Mouse (Mus musculus) adrenal gland, postnatal 14 days (tissue): ENCODE data around the gene Trpm8. TPM values are rescaled to one million over a fixed set of nuclear protein-coding genes. Genes with fewer than 3 reads are reported as not detected.

Source experiments
- DNase-seq: peaks from one replicate; pipeline ENCODE4 v3.0.0; 2021; ENCODE audit warnings: mixed read lengths
- total RNA-seq: library from RNA; stranded (reverse); gene quantifications from 2 replicates; pipeline ENCODE4 v1.2.3, GENCODE M21; 2021

Gene Trpm8
- total RNA-seq, 1 experiment from 2014 or later: not detected

- DNase-seq: peak; percentile 77
Observed at GRCm38 (mm10) chr1:88284946-88285320, 7.5 kb downstream of the Trpm8 start.

DNA sequence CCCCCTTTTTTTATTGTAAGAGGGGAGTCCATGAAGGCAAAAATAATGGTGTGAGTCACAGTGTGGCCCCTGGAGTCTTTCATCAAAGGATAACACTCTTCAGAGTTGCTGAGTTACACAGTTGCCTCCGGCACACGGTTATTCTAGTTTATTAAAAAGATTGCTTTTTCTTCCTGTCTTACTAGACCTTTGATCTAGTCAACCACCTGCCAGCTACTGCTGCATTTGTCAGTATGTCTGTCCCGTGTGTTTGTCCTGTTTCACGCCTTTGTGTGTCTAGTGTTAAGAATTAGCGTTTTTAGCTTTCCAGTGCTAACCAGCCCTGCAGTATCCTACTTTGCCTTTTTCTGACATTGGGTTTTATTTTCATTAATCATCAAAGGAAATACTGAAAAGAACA lies 8.2 kb downstream of the Trpm8 start:
- DNase-seq: no peak

DNA sequence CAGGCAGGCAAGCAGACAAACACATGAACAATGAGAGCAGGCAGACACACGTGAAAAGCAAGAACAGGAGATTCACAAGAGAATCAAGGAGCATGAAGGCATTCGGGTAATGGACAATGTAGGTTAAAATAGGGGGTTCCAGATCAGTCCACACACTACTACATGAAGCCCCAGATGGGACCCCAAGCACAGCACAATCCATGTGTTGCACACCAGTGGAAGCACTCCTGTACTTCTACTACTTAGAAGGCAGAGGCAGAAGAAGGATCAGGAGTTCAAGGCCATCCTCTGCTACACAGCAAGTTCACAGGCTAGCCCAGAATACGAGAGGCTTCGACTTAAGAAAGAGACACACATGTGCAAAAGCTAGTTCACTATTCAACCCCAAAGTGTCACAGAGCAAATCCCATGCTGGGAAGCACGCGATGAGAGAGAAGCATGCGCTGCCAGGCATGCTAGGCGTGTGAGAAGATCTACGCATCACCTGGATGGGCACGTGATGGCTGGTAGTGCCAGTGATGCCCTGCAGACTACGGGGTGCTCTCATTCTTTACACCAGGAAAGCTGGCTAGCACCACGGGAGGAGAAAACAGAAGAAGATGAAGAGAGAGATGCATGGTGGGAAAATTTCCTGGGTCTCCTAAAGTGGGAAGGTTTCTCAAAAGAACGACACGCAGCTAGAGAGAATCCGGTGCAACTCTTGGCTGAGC lies 8.8 kb downstream of the Trpm8 start:
- no peak for DNase-seq

DNA sequence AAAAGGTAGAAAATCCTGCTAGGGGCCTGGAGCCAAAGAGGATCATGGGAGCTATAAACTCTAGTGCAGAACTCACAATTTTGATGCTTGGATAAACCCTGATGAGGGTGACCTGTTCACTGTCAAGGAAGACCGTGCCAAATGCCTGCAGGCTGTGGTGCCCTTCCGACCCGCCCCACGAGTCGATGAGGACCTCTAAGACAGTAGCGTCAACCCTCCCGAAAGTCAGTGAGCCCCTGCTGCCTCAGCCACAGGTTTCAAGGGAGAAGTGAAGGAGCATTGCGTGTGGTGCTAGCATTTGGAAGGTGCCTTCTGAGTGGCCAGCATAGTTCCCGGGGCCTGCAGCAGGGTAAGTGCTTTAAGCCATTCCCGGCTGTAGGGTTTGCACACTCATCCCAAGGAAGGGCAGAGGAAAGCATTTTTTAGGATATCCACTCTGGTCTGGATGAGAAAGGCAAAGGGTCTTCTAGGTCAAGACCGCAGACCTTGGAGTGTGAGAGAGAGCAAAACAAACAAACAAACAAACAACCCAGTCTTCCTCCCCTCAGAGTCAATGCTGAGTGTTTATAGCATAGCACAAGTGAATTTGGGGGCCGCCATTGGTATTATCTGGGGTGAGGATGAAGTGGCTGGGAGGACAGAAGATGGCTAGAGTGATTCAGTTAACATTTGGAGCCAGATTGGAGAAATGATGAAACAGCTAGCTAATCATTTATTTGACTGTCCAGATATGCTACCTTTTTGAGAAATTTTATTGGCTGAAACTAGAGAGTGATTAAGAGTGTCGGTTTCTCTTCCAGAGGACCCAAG lies 9.6 kb downstream of the Trpm8 start:
- DNase-seq: no peak

DNA sequence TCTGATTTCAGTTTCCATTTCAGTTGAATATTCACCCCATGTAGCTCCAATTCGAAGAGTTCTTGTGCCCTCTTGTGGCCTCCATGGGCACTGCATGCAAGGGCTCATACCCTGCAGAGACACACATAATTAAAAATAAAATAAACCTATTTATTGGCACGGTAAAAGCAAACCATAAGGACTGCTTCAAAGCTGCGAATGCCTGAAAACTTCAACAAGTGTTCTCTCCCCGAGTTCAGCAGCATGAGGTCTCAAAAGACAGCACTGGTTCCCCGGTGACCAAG lies 10.2 kb downstream of the Trpm8 start:
- peak; percentile 88 for DNase-seq

DNA sequence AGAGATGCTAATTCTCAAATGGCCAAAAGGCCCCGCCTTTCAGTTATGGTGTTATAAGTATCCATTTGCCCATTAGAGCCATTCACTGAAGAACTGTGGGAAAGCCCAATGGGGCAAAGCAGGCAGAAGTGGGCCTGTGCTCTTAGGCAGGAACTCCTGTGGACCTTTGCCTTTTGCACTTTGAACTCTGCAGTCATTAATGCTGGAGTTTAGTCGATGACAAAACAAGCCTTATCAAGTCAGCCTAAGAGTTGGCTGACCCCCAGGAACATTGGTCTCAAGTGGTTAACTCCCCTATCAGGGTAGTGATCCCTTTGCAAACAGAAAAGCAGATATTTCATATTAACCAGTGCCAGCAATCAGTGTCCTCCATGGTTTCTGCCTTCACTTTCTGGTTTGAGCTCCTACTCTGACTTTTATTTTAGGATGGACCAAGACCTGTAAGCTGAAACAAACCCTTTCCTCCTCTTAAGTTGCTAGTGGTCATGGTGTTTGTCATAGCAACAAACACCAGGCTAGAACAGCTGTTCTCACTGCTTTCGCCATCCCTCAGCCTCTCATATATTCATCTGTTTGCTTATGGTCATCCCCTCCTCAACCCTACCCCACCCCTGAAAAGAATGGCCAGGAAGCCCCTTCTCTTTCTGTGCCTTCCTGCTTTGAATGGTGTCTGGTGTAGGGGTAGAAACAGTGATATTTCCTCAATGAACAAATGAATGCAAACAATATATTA lies 10.8 kb downstream of the Trpm8 start:
- DNase-seq: no peak

GRCm38 (mm10) chr1:88288789-88289127 lies 11.3 kb downstream of the Trpm8 start:
- DNase-seq: no peak

DNA sequence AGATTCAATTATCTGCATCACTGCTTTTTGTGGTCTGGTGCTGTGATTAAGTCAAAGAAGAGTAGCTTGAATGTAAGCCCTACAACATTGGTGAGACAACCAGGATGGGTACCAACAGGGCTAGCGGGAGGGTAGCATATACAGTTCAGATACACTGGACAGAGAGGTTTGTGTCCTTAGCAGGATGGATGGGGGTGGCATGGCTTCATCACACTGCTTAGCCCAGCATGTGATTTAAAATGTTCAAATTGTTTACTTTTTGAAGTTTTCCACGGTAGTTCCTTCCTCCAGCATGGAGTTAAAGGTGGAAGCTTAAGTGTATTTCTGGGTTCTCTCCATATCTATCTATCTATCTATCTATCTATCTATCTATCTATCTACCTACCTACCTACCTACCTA lies 11.7 kb downstream of the Trpm8 start:
- no peak for DNase-seq

GRCm38 (mm10) chr1:88289917-88290316 lies 12.5 kb downstream of the Trpm8 start:
- DNase-seq: peak; percentile 88

- no peak for DNase-seq
Observed at GRCm38 (mm10) chr1:88290511-88290910, 13.1 kb downstream of the Trpm8 start.

- no peak for DNase-seq
Observed at GRCm38 (mm10) chr1:88291409-88292005, 14.0 kb downstream of the Trpm8 start.

- DNase-seq: no peak
Observed at GRCm38 (mm10) chr1:88292057-88292456, 14.6 kb downstream of the Trpm8 start.

DNA sequence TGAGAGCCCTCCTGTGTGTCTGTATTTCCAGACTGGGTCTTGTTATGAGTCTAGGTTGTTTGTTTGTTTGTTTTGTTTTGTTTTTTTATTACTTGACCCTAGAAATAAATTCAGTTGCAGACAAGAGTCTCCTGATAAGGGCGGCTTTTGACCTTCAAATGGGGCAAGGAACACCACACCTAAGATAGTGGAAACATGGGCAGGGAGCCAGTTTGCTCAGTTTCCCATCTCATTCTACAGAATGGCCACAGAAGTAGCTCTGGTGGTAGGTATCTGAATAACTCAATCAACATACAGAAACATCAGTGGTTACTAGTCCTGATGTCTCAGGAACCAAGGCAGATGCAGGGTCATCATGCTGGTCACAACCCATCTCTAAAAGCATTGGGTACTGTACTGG lies 17.2 kb downstream of the Trpm8 start:
- DNase-seq: no peak

DNA sequence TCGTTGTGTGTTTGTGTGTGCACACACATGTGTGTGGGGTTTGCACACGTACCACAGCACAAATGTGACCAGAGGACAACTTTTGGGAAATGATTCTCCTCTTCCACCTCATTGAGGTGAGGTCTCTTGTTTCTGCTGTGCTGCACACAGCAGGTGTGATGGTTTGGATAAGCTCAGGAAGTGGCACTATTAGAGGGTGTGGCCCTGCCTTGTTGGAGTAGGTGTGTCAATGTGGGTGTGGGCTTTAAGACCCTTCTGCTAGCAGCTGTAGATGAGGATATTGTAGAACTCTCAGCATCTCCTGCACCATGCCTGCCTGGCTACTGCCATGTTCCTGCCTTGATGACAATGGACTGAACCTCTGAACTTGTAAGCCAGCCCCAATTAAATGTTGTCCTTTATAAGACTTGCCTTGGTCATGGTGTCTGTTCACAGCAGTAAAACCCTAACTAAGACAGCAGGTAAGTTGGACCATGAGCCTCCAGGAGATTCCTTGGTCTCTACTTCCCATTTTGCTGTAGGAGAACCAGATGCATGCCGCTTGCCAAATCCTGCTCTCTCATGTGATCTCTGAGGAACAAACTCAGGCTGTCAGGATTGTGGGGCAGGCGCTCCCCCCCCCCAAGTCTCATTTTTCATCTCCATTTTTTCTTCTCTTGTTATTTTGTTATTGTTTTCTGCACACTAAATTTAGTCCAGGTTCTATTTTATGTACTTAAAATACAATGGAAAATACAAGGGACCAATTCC lies 18.9 kb downstream of the Trpm8 start:
- no peak for DNase-seq

DNA sequence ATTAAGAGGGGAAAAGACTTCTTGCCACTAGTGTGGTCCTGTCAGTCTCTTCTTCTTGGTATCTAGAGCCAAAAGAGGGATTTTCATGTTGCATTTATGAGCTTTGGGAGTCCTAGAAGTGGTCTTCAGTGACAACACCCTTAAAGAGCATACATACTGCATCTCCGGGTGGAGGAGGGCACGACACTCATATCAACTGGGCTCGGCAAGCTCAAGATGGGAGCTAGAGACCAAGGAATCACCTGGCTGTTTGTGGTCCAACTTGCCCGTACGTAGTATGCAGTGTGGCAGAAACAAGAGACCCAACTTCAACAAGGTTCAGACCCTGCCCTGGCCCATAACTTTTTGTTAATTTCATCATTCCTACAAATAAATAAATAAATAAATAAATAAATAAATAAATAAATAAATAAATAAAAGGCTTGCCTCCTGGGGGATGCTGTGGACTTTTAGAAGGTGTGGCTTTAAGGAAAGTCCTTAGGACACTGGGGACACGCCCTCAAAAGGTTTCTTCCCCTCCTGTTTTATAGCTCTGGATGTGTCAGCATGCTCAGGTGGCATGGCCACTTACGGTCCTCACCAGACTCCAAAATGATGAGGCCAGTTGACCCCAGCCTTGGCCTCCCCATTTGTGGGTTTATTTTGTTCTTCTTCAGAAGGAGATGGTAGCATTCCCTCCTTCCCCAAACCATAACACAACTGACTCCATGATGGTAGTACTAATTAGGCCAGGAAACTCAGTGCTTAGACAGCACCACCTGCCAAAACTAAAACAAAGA lies 20.2 kb downstream of the Trpm8 start:
- DNase-seq: no peak

GRCm38 (mm10) chr1:88298686-88299528 lies 21.4 kb downstream of the Trpm8 start:
- no peak for DNase-seq

DNA sequence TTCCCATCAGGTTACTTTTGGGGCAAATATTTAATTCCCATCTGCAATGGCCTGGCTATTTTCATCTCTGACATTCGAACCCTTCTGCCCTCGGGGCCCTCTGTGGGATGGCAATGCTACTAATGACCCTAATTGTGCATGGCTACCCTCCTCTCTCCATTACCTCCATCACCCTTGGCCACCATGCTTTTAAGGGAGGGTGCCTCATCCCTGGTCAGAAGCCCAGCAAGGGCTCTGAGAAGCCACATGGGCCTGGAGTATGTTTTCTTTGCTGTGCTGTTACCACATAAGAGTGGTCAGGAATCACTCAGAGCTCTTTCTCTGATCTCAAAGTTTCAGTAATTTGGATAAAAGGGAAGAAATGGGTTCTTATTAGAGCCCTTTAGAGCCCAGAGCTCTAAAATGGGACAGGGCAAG lies 22.1 kb downstream of the Trpm8 start:
- no peak for DNase-seq

DNA sequence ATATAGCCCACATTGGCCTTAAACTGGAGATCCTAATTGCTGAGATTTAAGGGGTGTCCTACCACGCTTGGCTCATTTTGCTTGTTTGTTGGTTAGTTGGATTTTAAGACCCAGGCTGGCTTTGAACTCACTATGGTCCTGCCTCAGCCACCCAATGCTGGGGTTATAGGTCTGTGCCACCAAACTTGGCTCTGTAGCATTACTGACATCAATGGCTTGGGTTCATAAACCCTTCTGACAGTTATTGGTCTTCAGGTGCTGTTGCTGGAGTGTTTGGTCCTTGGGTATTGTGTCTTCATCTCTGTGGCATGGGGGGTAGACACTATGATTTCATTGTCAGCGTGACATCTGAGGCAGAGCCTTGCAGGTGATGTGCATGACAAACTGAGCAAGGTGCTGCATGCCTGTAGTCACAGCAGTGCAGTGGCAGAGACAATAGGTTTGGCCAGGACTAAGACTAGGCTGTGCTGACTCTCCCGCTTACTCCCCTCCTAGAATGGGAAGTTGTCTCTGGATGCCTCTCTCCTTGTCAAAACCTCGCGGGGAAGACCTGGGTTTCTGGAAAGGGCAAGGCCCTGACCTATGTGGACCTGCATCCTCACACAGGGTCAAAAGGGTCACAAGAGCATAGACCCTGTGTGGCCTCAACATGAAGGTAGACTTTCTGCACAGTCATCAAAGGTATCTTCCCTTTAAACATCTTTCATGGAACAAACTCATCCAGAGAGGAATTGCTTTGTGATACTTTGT lies 23.0 kb downstream of the Trpm8 start:
- no peak for DNase-seq

DNA sequence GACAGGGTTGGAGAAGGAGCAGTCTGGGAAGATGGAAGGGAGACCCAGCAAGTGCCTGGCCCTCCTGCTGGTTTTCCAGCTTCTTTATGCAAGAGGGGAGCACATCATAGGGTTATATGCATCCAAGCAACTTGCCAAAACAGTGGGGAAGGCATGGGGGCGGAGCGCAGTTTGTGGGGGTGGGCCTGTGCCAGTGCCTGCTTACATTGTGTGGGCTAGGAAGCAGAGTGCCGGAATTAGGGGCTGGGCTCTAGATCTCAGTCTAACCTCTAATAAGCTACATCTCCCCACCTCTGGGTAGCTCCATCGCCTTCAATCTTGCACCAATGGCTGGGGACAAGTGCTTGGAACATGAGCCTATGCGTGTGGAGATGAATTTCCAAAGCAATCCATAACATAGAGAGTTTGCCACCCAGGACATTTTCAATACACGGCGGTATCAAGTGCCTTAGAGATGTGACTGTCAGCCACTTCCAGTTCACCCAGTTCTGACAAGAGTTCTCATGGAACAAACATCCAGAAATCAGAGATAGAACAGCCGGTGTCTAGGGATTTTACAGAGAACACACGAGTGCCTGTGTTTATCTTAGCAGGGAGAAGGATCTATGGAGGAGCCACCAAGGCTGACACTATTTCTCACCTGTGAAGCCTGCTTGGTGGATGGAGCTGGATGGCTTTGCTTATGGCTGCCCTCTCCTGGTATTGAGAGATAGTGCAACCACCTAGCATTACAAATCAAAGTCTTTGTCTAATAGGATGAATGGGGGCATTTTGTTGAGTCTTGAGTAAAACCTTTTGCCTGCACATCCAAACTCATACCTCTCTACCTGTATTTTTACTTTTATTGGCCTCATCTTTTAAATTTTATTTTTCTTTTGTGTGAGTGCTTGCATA lies 23.9 kb downstream of the Trpm8 start:
- DNase-seq: no peak
